In the genomic region with DNA sequence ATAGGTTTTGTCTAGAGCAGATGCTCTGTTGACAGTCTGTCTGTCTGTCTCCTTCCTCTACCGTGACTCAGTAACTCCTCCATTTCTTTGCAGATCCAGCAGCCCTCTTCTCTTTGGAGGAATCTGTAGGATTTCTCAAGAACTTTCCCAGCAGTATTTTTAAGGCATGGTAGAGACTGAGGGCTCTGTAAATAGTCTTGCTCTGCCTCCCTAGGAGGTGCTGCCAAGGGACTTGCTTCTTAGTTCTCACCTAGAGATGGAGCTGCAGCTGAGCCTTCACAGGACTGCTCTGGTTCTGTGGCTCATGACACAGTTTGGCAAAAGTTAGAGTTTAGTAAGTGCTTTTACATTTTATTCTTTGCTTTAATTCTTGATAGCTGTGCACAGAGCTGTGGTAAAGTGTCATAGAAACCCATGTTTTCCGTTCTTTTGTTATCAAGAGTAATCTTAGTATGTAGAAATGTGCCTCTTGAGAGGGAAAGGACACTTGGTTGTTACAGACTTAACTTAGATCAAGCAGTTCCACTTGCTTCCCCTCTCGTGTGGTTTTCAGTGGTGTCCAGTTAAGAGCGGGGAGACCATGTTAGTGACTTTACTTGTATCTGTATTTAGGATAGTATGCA, we compare ENCODE assay signal across 19 mouse cellular contexts.
A peak's percentile ranks its signal among the peaks of the same experiment; 100 is the strongest.
DNase-seq lines count a peak whose midpoint lies in the region; ATAC-seq and TF ChIP-seq lines count a peak whose summit lies in the region.
"Had no signal": no experiment of that assay in that cellular context is flagged by ENCODE, and none has a peak within 500 bp of the region (broad histone marks: within the 10 kb centered on the region; RNA-seq: fewer than 3 reads in every experiment).

No protein-coding gene starts in this region.

- H3K9me3 ChIP-seq in kidney, postnatal 0 days (replicated peaks; ENCODE audit: low read length): no peaks in the 10 kb centered on the region
- H3K9me3 ChIP-seq: embryonic facial prominence, embryonic 15.5 days; forebrain, embryonic 12.5 days; liver, embryonic 15.5 days had no signal

- 60% methylated on average over 4 of the region's 4 CpGs for WGBS in kidney, postnatal 0 days

- 0 out of 2 replicates have a peak overlapping the region, but pooled peaks have one; percentile 15 for H3K27ac ChIP-seq in kidney, postnatal 0 days
- H3K27ac ChIP-seq: embryonic facial prominence, embryonic 15.5 days; forebrain, embryonic 12.5 days; hindbrain, postnatal 0 days; liver, embryonic 15.5 days had no signal

- no peaks in the 10 kb centered on the region for H3K27me3 ChIP-seq in kidney, postnatal 0 days (ENCODE audit: insufficient read depth, low read length)
- H3K27me3 ChIP-seq: embryonic facial prominence, embryonic 15.5 days; forebrain, embryonic 12.5 days; liver, embryonic 15.5 days; Patski had no signal

- TF ChIP-seq CTCF in kidney, postnatal 0 days (IDR thresholded peaks at IDR 0.05; ENCODE audit: low read depth): no peak

- no peaks in the 10 kb centered on the region for H3K4me1 ChIP-seq in kidney, postnatal 0 days (replicated peaks; ENCODE audit: insufficient read depth, low read length)

- peak; percentile 89 for ATAC-seq in frontal cortex, adult (ENCODE audit: low TSS enrichment)
- ATAC-seq in kidney, postnatal 0 days (replicated peaks; ENCODE audit: low FRiP score, low read depth): no peak
- ATAC-seq in activated CD4-positive, CD25-positive, alpha-beta regulatory T cell, adult 4 months: no peak
- ATAC-seq: hindbrain, postnatal 0 days; Patski had no signal

- H3K36me3 ChIP-seq in kidney, postnatal 0 days (ENCODE audit: insufficient read depth, low read length): 0 out of 2 replicates have a peak, but pooled peaks cover 3% of the 10 kb centered on the region
- H3K36me3 ChIP-seq: embryonic facial prominence, embryonic 15.5 days; forebrain, embryonic 12.5 days; liver, embryonic 15.5 days had no signal

- no peak overlapping the region for H3K4me3 ChIP-seq in kidney, postnatal 0 days (replicated peaks; ENCODE audit: low read depth, low read length)
- H3K4me3 ChIP-seq: embryonic facial prominence, embryonic 15.5 days; forebrain, embryonic 12.5 days; liver, embryonic 15.5 days had no signal

- no peak overlapping the region for H3K9ac ChIP-seq in kidney, postnatal 0 days (ENCODE audit: low read depth, low read length)
- H3K9ac ChIP-seq: embryonic facial prominence, embryonic 15.5 days; forebrain, embryonic 12.5 days; liver, embryonic 15.5 days had no signal

- H3K4me2 ChIP-seq in kidney, postnatal 0 days (ENCODE audit: low read length): no peak overlapping the region
- H3K4me2 ChIP-seq: embryonic facial prominence, embryonic 15.5 days; forebrain, embryonic 12.5 days; liver, embryonic 15.5 days had no signal

- no peak for DNase-seq in frontal cortex, postnatal 25 days (ENCODE audit: low spot score in 2 of 2)
- no peak for DNase-seq in kidney, postnatal 0 days (ENCODE audit: low spot score)
- no peak for DNase-seq in kidney, adult 9 months
- peak; percentile 56 for DNase-seq in right cerebral cortex, adult 18-20 months
- no peak for DNase-seq in right cerebral cortex, postnatal 10 days (ENCODE audit: low spot score in 2 of 2)
- no peak for DNase-seq in adrenal gland, postnatal 10 days
- DNase-seq: cerebellum, adult 8-10 months; gastrocnemius, postnatal 14 days; kidney, adult 18-20 months; kidney, postnatal 36 days; layer of hippocampus, postnatal 36 days; right cerebral cortex, postnatal 25 days had no signal
